Mouse (Mus musculus) regulatory T cell (primary cell): ENCODE measurements around the gene Sema4a.
"Not testable (repeated sequence)": the region's sequence is repeated elsewhere in the genome, so short reads cannot be mapped to it uniquely, and the experiment has no call there.

Experiments
- in situ Hi-C: fragments of 300-600 bp; cut with MboI, MseI; formaldehyde crosslinking; loops from one replicate; pipeline ENCODE4 v1.15.1; 2025; ENCODE audit warnings: high pct_unique_total_duplicates

Sema4a gene

GRCm38 (mm10) chr3:88435515-88435914 lies 25.5 kb downstream of the Sema4a start:
- in situ Hi-C loops, result no loop called here

GRCm38 (mm10) chr3:88428639-88429038 lies 32.3 kb downstream of the Sema4a start:
- in situ Hi-C loops, result not testable (repeated sequence)

- in situ Hi-C loops, result no loop called here
These were observed 33.6 kb downstream of the Sema4a start for GRCm38 (mm10) chr3:88427342-88427905.

GRCm38 (mm10) chr3:88425708-88426420 lies 35.1 kb downstream of the Sema4a start:
- in situ Hi-C loops, result no loop called here

- in situ Hi-C loops, result no loop called here
These were observed 35.7 kb downstream of the Sema4a start for GRCm38 (mm10) chr3:88425330-88425689.

GRCm38 (mm10) chr3:88424605-88425329 lies 36.2 kb downstream of the Sema4a start, which contains the start of gene Slc25a44:
Gene Slc25a44, minus strand, starts transcription at chr3:88425139.
- in situ Hi-C loops, result no loop called here

- in situ Hi-C loops, result no loop called here
These were observed 38.8 kb downstream of the Sema4a start for GRCm38 (mm10) chr3:88422020-88422720.

- in situ Hi-C loops, result no loop called here
These were observed 40.2 kb downstream of the Sema4a start for GRCm38 (mm10) chr3:88420771-88421170.

GRCm38 (mm10) chr3:88418016-88418415 lies 43.0 kb downstream of the Sema4a start:
- in situ Hi-C loops, result no loop called here

GRCm38 (mm10) chr3:88415668-88416067 lies 45.3 kb downstream of the Sema4a start:
- in situ Hi-C loops, result no loop called here

GRCm38 (mm10) chr3:88412636-88413035 lies 48.3 kb downstream of the Sema4a start:
- in situ Hi-C loops, result loop anchor here (5.0 kb wide), 1 partner anchor 110 kb away; no protein-coding TSS in a partner anchor

GRCm38 (mm10) chr3:88411681-88412080 lies 49.3 kb downstream of the Sema4a start:
- in situ Hi-C loops, result loop anchor here (5.0 kb wide), 1 partner anchor 111 kb away; no protein-coding TSS in a partner anchor

GRCm38 (mm10) chr3:88410645-88411031 lies 50.3 kb downstream of the Sema4a start:
- in situ Hi-C loops, result loop anchor here (5.0 kb wide), 1 partner anchor 112 kb away; no protein-coding TSS in a partner anchor

GRCm38 (mm10) chr3:88409741-88410644 lies 51.0 kb downstream of the Sema4a start, which contains the start of gene Pmf1:
Gene Pmf1, minus strand, starts transcription at chr3:88410331.
- in situ Hi-C loops, result loop anchor here (5.0 kb wide), 2 partner anchors 62 to 112 kb away; no protein-coding TSS in a partner anchor

- in situ Hi-C loops, result loop anchor here (5.0 kb wide), 1 partner anchor 63 kb away; no protein-coding TSS in a partner anchor
These were observed 52.0 kb downstream of the Sema4a start for GRCm38 (mm10) chr3:88408953-88409352.

GRCm38 (mm10) chr3:88407529-88407928 lies 53.5 kb downstream of the Sema4a start:
- in situ Hi-C loops, result loop anchor here (5.0 kb wide), 1 partner anchor 65 kb away; no protein-coding TSS in a partner anchor

- in situ Hi-C loops, result loop anchor here (5.0 kb wide), 1 partner anchor 65 kb away; no protein-coding TSS in a partner anchor
These were observed 53.9 kb downstream of the Sema4a start for GRCm38 (mm10) chr3:88407090-88407489.

- in situ Hi-C loops, result no loop called here
These were observed 57.3 kb downstream of the Sema4a start for GRCm38 (mm10) chr3:88403522-88404230.

GRCm38 (mm10) chr3:88398666-88399065 lies 62.3 kb downstream of the Sema4a start:
- in situ Hi-C loops, result no loop called here

GRCm38 (mm10) chr3:88395742-88396141 lies 65.2 kb downstream of the Sema4a start:
- in situ Hi-C loops, result no loop called here
